Mouse (Mus musculus) limb, embryonic 11.5 days (tissue): Measurements from ENCODE around the gene Fgfr2. TPM values are rescaled to one million over a fixed set of nuclear protein-coding genes. Genes with fewer than 3 reads are reported as not detected.

Source experiments
- ATAC-seq: fragments of 200-750 bp; cut with Nextera tagmentation; 2 replicates; pipeline ENCODE4 v1.8.0; 2017; ENCODE audit warnings: low read depth; ENCODE audit not compliant: insufficient number of reproducible peaks, low FRiP score, low TSS enrichment
- DNase-seq: peaks from one replicate; pipeline ENCODE4 v3.0.0-alpha.2; 2015; ENCODE audit warnings: low spot score
- H3K27ac ChIP-seq: fragments of 300-500 bp; sonication (generic); replicated peaks from 2 replicates; pipeline ENCODE4 v1.5.1; 2014; ENCODE audit warnings: low read depth, mild to moderate bottlenecking, low read length
- H3K27me3 ChIP-seq: fragments of 300-500 bp; sonication (generic); 2 replicates; pipeline ENCODE4 v1.6.1; 2014; ENCODE audit warnings: mild to moderate bottlenecking, low read length, mixed read lengths; ENCODE audit not compliant: control insufficient read depth, insufficient read depth
- H3K36me3 ChIP-seq: fragments of 300-500 bp; sonication (generic); 2 replicates; pipeline ENCODE4 v1.6.1; 2014; ENCODE audit warnings: mild to moderate bottlenecking, low read length, moderate library complexity, mixed read lengths; ENCODE audit not compliant: control insufficient read depth, insufficient read depth
- H3K4me1 ChIP-seq: fragments of 300-500 bp; sonication (generic); 2 replicates; pipeline ENCODE4 v1.6.1; 2014; ENCODE audit warnings: low read length, mixed read lengths; ENCODE audit not compliant: control insufficient read depth, insufficient read depth
- H3K4me2 ChIP-seq: fragments of 300-500 bp; sonication (generic); 2 replicates; pipeline ENCODE4 v1.6.1; 2014; ENCODE audit warnings: low read depth, mild to moderate bottlenecking, moderate library complexity; ENCODE audit not compliant: severe bottlenecking
- H3K4me3 ChIP-seq: fragments of 300-500 bp; sonication (generic); 2 replicates; pipeline ENCODE4 v1.5.1; 2014; ENCODE audit warnings: low read depth, low read length
- H3K9ac ChIP-seq: fragments of 300-500 bp; sonication (generic); 2 replicates; pipeline ENCODE4 v1.6.1; 2014; ENCODE audit warnings: mild to moderate bottlenecking, low read length
- H3K9me3 ChIP-seq: fragments of 300-500 bp; sonication (generic); 2 replicates; pipeline ENCODE4 v1.6.1; 2016; ENCODE audit warnings: low read length; ENCODE audit not compliant: control insufficient read depth
- WGBS: fragments of 180-500 bp; shearing (Covaris S2); extraction: QIAGEN DNeasy Blood & Tissue Kit; methylation state at CpG from one replicate; pipeline ENCODE4 v1.1.7; 2014; 5-methylcytosine and 5-hydroxymethylcytosine counted together
- polyA plus RNA-seq: library from polyadenylated mRNA; unstranded; fragments of >200 nt; fragmentation: Nextera tagmentation; extraction: Ambion mirVana; gene quantifications from 2 replicates; pipeline ENCODE4 v1.2.1, GENCODE M21; 2014

The Fgfr2 gene
- polyA plus RNA-seq, 1 experiment from 2014 or later = 60.1 TPM

DNA sequence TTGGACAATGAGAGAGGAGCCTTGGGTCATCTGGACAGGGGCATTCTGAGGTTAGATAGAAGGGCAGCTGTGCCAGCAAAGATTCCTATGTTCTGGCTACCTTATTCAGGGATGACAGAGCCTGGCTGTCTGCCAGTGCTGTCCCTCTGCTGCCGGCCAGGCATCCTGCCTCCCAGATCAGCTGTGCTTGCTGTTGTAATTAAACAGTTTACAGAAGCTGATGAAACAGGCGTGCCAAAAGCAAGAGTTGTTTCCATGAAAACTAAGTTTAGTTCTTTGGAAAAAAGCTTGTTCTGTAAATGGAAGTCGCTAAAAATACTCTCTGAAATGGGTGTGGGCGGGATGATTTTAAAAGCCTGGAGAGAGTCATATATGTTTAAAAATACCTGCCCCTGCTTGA is 1213.5 kb downstream of the Fgfr2 start:
- Histone ChIP-seq H3K9me3 (no peaks in the 10 kb centered on the region), H3K27me3 (no peaks in the 10 kb centered on the region), H3K27ac (no peak overlapping the region), H3K4me1 (no peaks in the 10 kb centered on the region), H3K9ac (no peak overlapping the region), H3K4me2 (no peak overlapping the region), H3K36me3 (no peaks in the 10 kb centered on the region), H3K4me3 (no peak overlapping the region)
- WGBS = 68% methylated on average over 4 of the region's 4 CpGs
- DNase-seq (no peak), ATAC-seq (no peak)

- Histone ChIP-seq H3K9me3 (no peaks in the 10 kb centered on the region), H3K27me3 (no peaks in the 10 kb centered on the region), H3K36me3 (no peaks in the 10 kb centered on the region), H3K27ac (no peak overlapping the region), H3K4me2 (no peak overlapping the region), H3K9ac (no peak overlapping the region), H3K4me1 (no peaks in the 10 kb centered on the region), H3K4me3 (no peak overlapping the region)
- no peak for ATAC-seq
- DNase-seq = no peak
- WGBS = 85% methylated on average over 10 of the region's 10 CpGs
These were observed 1216.5 kb downstream of the Fgfr2 start for GRCm38 (mm10) chr7:131906499-131907190.

DNA sequence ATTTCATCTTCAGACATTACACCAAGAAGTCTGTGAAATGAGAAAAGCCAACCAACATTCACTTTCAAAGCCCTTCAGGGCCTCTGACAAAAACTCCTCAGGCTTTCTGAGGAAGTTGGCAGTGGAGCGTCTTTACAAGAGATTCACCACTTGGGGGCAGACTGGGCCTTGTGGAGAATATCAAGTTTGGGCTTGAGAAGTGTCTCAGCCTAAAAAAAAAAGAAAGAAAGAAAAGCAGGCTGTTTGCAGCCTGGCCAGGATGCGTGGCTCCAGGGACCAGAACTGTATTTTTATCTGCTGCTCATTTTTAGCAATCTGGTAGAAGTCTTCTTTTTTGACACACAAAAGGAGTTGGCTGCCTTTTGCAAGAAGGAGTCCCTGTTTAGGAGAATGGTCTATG is 1223.8 kb downstream of the Fgfr2 start:
- ATAC-seq (no peak), DNase-seq (peak; percentile 78)
- 8% methylated on average over 2 of the region's 2 CpGs for WGBS
- no peak overlapping the region for H3K4me2 ChIP-seq
- H3K4me1 ChIP-seq = no peaks in the 10 kb centered on the region
- H3K36me3 ChIP-seq = no peaks in the 10 kb centered on the region
- H3K27me3 ChIP-seq = no peaks in the 10 kb centered on the region
- no peak overlapping the region for H3K9ac ChIP-seq
- no peak overlapping the region for H3K27ac ChIP-seq
- H3K9me3 ChIP-seq = no peaks in the 10 kb centered on the region
- no peak overlapping the region for H3K4me3 ChIP-seq

DNA sequence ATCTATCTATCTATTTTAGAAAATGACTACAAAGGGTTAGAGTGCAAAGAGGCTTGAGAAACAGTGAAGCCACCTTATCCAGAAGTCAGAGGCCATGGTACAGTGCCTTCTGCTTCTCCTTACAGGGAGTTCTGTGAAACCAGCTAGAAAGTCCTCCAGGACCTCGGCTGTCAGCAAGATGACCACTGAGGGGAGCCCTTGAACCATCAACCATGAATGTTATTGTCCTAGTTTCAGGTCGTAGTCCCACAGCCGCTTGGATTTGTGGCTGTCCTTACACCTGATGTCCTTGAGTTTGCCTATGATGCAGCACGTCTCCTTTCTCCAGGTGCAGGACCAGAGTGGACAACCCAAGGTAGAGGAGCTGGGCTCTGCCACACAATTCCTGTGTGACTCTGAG is 1225.9 kb downstream of the Fgfr2 start:
- ATAC-seq (no peak), DNase-seq (peak; percentile 54)
- H3K4me2 ChIP-seq = no peak overlapping the region
- H3K4me1 ChIP-seq = no peaks in the 10 kb centered on the region
- no peak overlapping the region for H3K9ac ChIP-seq
- no peak overlapping the region for H3K4me3 ChIP-seq
- H3K36me3 ChIP-seq = no peaks in the 10 kb centered on the region
- H3K27me3 ChIP-seq = no peaks in the 10 kb centered on the region
- WGBS = 27% methylated on average over 4 of the region's 4 CpGs
- no peaks in the 10 kb centered on the region for H3K9me3 ChIP-seq
- H3K27ac ChIP-seq = no peak overlapping the region

DNA sequence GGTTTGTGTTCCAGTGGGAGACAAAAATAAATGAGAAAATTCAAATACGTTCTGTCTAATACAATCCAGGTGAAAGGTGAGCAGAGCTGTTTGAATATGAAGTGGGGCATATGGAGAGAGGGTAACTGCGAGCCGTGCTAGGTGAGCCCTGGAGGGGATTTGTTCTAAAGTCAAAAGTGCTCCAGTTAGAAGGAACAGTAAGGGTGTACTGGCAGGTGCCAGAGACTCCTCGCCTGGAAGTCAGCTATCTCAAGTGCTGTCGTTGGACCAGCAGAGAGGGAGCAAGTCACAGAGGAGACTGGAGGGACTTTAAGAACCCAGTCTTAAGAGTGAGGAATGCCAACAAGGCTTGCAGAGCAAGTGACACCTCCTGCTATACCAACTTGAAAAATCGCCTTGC is 1240.3 kb downstream of the Fgfr2 start:
- no peaks in the 10 kb centered on the region for H3K27me3 ChIP-seq
- no peak overlapping the region for H3K27ac ChIP-seq
- no peak overlapping the region for H3K9ac ChIP-seq
- H3K4me2 ChIP-seq = no peak overlapping the region
- H3K4me1 ChIP-seq = no peaks in the 10 kb centered on the region
- no peaks in the 10 kb centered on the region for H3K9me3 ChIP-seq
- ATAC-seq (no peak), DNase-seq (no peak)
- H3K4me3 ChIP-seq = no peak overlapping the region
- no peaks in the 10 kb centered on the region for H3K36me3 ChIP-seq
- WGBS = 64% methylated on average over 6 of the region's 6 CpGs

GRCm38 (mm10) chr7:131881876-131882615 is 1241.1 kb downstream of the Fgfr2 start:
- ATAC-seq (no peak), DNase-seq (peak; percentile 94)
- Histone ChIP-seq H3K9ac (no peak overlapping the region), H3K27ac (no peak overlapping the region), H3K27me3 (no peaks in the 10 kb centered on the region), H3K36me3 (no peaks in the 10 kb centered on the region), H3K9me3 (no peaks in the 10 kb centered on the region), H3K4me1 (no peaks in the 10 kb centered on the region), H3K4me2 (no peak overlapping the region), H3K4me3 (no peak overlapping the region)
- 52% methylated on average over 5 of the region's 5 CpGs for WGBS

GRCm38 (mm10) chr7:131880150-131880549 is 1243.0 kb downstream of the Fgfr2 start:
- Histone ChIP-seq H3K4me2 (no peak overlapping the region), H3K9me3 (no peaks in the 10 kb centered on the region), H3K27ac (no peak overlapping the region), H3K4me1 (no peaks in the 10 kb centered on the region), H3K9ac (no peak overlapping the region), H3K4me3 (no peak overlapping the region), H3K27me3 (no peaks in the 10 kb centered on the region), H3K36me3 (no peaks in the 10 kb centered on the region)
- ATAC-seq = no peak
- no peak for DNase-seq
- WGBS = 83% methylated on average over 5 of the region's 5 CpGs

DNA sequence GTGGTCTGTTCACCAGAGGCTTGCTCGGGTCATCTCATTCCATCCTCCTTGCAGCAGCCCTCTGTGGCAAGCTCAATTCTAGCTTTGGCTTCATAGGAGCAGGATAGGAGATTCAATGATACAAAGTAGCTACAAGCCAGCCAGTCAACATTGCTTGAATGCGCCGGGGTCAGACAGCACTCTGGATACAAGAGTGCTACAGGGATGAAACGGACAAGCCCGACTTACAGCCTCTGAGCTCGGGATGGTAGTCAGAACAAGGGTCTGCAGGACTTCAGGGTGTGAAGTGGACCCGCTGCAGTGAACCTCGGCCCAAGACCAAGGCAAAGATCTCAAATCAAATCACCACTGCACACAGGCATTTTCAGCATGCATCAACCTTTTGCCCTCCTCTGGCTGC is 1244.3 kb downstream of the Fgfr2 start:
- no peaks in the 10 kb centered on the region for H3K27me3 ChIP-seq
- no peak overlapping the region for H3K4me3 ChIP-seq
- DNase-seq (no peak), ATAC-seq (no peak)
- H3K9ac ChIP-seq = no peak overlapping the region
- 64% methylated on average over 8 of the region's 8 CpGs for WGBS
- H3K4me2 ChIP-seq = no peak overlapping the region
- no peaks in the 10 kb centered on the region for H3K9me3 ChIP-seq
- no peaks in the 10 kb centered on the region for H3K4me1 ChIP-seq
- no peaks in the 10 kb centered on the region for H3K36me3 ChIP-seq
- H3K27ac ChIP-seq = no peak overlapping the region
